Mouse (Mus musculus): Measurements from ENCODE around the gene Rsph3b. TPM values are rescaled to one million over a fixed set of nuclear protein-coding genes. Genes with fewer than 3 reads are reported as not detected.
"Not testable (repeated sequence)": the region's sequence is repeated elsewhere in the genome, so short reads cannot be mapped to it uniquely, and the experiment has no call there.

Gene Rsph3b
- polyA plus RNA-seq, 1 experiment from 2014 or later: 11.6 TPM

GRCm38 (mm10) chr17:6948769-6949228 lies 317 bp upstream of the Rsph3b start:
- H3K9me3 ChIP-seq (replicated peaks); H3K27me3 ChIP-seq; H3K36me3 ChIP-seq (replicated peaks); H3K27ac ChIP-seq (replicated peaks): not testable (repeated sequence)
- ATAC-seq (ENCODE audit: insufficient read depth): peak; percentile 2; the same call in 1 of the 2 replicates
- H3K9ac ChIP-seq: 0 out of 2 replicates have a peak overlapping the region, but pooled peaks have one; percentile 60
- WGBS (ENCODE audit: insufficient replicate concordance): 6% methylated on average over 9 of the region's 9 CpGs
- H3K4me3 ChIP-seq (replicated peaks): peak overlapping the region; percentile 67
- peak overlapping the region; percentile 89 for H3K4me2 ChIP-seq
- peaks cover 11% of the 10 kb centered on the region for H3K4me1 ChIP-seq (replicated peaks)

DNA sequence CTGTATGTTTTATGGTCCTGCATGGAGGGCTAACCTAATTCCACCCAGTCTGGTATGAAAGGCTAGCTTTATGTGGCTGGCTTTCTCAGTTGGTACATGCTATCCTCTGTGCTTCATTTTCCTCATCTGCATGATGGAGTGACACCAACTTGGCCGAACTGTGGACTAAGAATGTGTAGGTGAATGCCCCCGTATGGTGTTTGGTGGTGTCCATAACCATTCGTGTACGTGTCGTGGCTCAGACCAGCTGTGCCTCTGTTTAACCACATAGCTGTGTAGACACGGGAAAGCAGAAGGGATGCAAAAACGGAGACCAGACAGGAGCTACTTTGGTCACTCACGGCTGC lies 872 bp downstream of the Rsph3b start:
- not testable (repeated sequence) for H3K27me3 ChIP-seq; H3K9ac ChIP-seq; H3K36me3 ChIP-seq (replicated peaks); ATAC-seq (ENCODE audit: insufficient read depth); H3K27ac ChIP-seq (replicated peaks); H3K9me3 ChIP-seq (replicated peaks)
- Histone ChIP-seq H3K4me2 (peak overlapping the region; percentile 89), H3K4me1 (replicated peaks) (peaks cover 11% of the 10 kb centered on the region), H3K4me3 (replicated peaks) (peak overlapping the region; percentile 67)
- no CpG with 5 or more reads among the region's 8 CpGs for WGBS (ENCODE audit: insufficient replicate concordance)

DNA sequence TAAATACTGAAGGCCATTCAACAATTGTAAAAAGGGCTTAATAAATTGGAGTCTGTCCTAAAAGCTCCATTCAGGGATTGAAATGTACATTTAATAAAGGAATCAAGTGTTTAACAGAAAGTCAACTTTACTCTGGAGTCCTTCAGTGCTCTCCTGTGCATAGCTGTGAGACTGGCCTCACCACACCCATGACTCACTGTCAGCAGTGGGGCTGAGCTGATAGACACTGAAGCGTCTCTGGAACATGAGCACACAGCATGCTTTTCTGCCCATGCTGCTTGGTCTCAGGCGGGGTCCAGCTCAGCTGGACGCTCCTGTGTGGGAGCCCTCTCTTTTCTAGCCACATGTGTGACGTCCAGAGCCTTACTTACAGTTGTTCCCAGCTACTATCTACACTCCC lies 5.9 kb downstream of the Rsph3b start:
- not testable (repeated sequence) for H3K36me3 ChIP-seq (replicated peaks); H3K9me3 ChIP-seq (replicated peaks); H3K9ac ChIP-seq; H3K4me1 ChIP-seq (replicated peaks); H3K4me2 ChIP-seq; H3K27ac ChIP-seq (replicated peaks); H3K27me3 ChIP-seq; ATAC-seq (ENCODE audit: insufficient read depth); H3K4me3 ChIP-seq (replicated peaks)
- WGBS (ENCODE audit: insufficient replicate concordance): no CpG with 5 or more reads among the region's 4 CpGs

GRCm38 (mm10) chr17:6931625-6932024 lies 16.9 kb downstream of the Rsph3b start:
- 87% methylated on average over 7 of the region's 7 CpGs for WGBS (ENCODE audit: insufficient replicate concordance)
- not testable (repeated sequence) for ATAC-seq (ENCODE audit: insufficient read depth); H3K36me3 ChIP-seq (replicated peaks)

GRCm38 (mm10) chr17:6920351-6920894 lies 28.1 kb downstream of the Rsph3b start:
- H3K9me3 ChIP-seq (replicated peaks); H3K4me2 ChIP-seq; H3K27ac ChIP-seq (replicated peaks); ATAC-seq (ENCODE audit: insufficient read depth); H3K27me3 ChIP-seq; H3K9ac ChIP-seq; H3K4me1 ChIP-seq (replicated peaks); H3K36me3 ChIP-seq (replicated peaks); H3K4me3 ChIP-seq (replicated peaks): not testable (repeated sequence)
- 48% methylated on average over 7 of the region's 7 CpGs for WGBS (ENCODE audit: insufficient replicate concordance)

More at GRCm38 (mm10) chr17:6931625-6932024, 16.9 kb downstream of the Rsph3b start:
- H3K4me1 ChIP-seq (replicated peaks); H3K27me3 ChIP-seq; H3K4me2 ChIP-seq; H3K9ac ChIP-seq; H3K4me3 ChIP-seq (replicated peaks); H3K9me3 ChIP-seq (replicated peaks); H3K27ac ChIP-seq (replicated peaks): not testable (repeated sequence)

DNA sequence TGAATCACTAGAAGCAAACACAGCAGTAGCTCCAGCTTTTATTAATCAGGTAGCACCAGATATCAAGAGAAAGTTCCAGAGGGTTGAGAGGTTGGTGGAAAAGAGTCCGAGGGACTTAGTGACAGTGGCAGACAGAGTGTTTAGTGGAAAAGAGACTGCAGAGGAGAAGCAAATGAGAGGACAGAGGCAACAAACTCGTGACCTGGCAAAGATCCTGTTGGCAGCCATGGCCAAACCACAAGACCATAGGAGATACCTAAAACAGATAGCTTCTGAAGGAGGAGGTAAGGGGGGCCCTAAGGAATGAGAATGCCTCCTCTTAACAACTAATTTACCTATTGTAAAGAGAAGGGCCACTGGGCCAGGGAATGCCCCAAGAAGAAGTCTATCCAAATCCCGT lies 29.1 kb downstream of the Rsph3b start:
- H3K9me3 ChIP-seq (replicated peaks); H3K4me2 ChIP-seq; H3K9ac ChIP-seq; H3K4me1 ChIP-seq (replicated peaks); H3K36me3 ChIP-seq (replicated peaks); H3K4me3 ChIP-seq (replicated peaks); H3K27ac ChIP-seq (replicated peaks); ATAC-seq (ENCODE audit: insufficient read depth); H3K27me3 ChIP-seq: not testable (repeated sequence)
- 45% methylated on average over 3 of the region's 3 CpGs for WGBS (ENCODE audit: insufficient replicate concordance)

DNA sequence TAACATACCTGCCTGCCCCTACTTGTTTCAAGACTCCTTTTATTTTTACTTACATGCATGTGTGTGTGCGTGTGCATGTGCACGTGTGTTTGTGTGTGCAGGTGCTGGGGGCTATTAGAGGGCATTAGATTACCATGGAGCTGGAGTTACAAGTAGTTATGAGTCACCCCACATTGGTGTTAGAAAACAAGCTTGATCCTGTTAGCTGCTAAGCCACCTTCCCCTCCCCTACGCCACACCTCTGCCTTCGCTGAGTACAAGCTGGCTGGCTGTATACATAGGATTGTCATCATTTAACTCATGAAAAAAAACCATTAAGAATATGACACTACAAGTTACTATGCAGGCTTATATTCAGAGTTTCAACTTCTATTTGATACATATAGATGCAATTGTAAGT lies 33.2 kb downstream of the Rsph3b start:
- not testable (repeated sequence) for H3K4me3 ChIP-seq (replicated peaks); H3K36me3 ChIP-seq (replicated peaks); H3K27ac ChIP-seq (replicated peaks); H3K9me3 ChIP-seq (replicated peaks); H3K9ac ChIP-seq; H3K4me2 ChIP-seq; ATAC-seq (ENCODE audit: insufficient read depth); H3K27me3 ChIP-seq; H3K4me1 ChIP-seq (replicated peaks)
- 81% methylated on average over 3 of the region's 4 CpGs for WGBS (ENCODE audit: insufficient replicate concordance)

DNA sequence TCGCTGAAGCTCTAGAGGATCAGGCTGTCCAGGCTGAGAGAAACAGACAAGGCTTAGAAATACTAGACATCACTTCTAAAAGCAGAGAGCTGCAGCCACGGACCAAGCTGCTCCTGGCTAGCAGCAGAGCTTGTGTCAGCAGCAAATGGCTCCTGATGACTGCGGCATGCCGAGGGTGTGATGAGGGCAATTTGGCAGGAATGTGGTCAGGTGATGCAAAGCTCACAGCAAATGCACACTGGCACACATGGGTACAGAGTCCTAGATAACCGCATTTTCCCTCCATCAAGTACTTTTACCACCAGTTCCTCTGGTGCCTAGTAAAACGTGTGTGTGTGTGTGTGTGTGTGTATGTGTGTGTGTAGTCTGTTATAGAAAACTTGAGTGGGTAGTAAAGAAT lies 34.4 kb downstream of the Rsph3b start:
- H3K36me3 ChIP-seq (replicated peaks); H3K9ac ChIP-seq; H3K4me1 ChIP-seq (replicated peaks); H3K4me3 ChIP-seq (replicated peaks); H3K27ac ChIP-seq (replicated peaks); ATAC-seq (ENCODE audit: insufficient read depth); H3K4me2 ChIP-seq; H3K27me3 ChIP-seq; H3K9me3 ChIP-seq (replicated peaks): not testable (repeated sequence)
- 60% methylated on average over 2 of the region's 6 CpGs for WGBS (ENCODE audit: insufficient replicate concordance)

GRCm38 (mm10) chr17:6900361-6900760 lies 48.1 kb downstream of the Rsph3b start:
- not testable (repeated sequence) for H3K27me3 ChIP-seq; H3K9me3 ChIP-seq (replicated peaks); ATAC-seq (ENCODE audit: insufficient read depth); H3K4me3 ChIP-seq (replicated peaks); H3K36me3 ChIP-seq (replicated peaks); H3K4me2 ChIP-seq; H3K27ac ChIP-seq (replicated peaks); H3K4me1 ChIP-seq (replicated peaks); H3K9ac ChIP-seq
- 43% methylated on average over 1 of the region's 2 CpGs for WGBS (ENCODE audit: insufficient replicate concordance)

DNA sequence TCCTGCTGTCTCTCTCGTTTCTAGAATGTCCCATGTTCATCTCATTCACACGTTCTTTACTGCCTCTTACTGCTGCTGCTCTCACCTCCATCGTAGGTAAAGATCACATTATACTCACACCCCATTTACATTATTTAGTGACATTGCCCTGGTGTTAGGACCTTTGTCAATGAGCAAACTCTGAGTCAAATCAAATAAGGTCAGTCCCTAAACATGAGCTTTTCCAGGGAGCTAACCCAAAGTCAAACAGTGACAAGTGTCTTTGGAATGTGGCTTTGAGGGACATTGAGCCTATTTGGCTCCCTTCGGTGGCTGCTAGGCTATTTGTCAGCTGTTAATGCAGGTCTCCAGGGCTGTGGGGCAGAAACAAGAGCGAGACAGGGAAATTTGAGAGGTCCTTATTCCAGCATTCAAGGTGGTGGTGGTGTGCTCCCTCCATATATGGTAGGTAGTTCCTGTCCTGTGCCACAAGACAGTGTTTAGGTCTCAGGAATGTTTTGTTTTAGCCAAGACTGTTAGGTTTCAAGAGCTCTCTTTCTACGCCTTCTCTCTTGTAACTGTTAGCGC lies 50.4 kb downstream of the Rsph3b start:
- not testable (repeated sequence) for ATAC-seq (ENCODE audit: insufficient read depth); H3K9ac ChIP-seq
- WGBS (ENCODE audit: insufficient replicate concordance): 52% methylated on average over 7 of the region's 7 CpGs

GRCm38 (mm10) chr17:6896756-6897155 lies 51.7 kb downstream of the Rsph3b start:
- whole genome bisulfite sequencing (ENCODE audit: insufficient replicate concordance): 74% methylated on average over 4 of the region's 4 CpGs
- Histone ChIP-seq H3K27ac (replicated peaks) (no peak overlapping the region), H3K4me2 (no peak overlapping the region), H3K9me3 (replicated peaks) (no peaks in the 10 kb centered on the region), H3K27me3 (no peaks in the 10 kb centered on the region), H3K36me3 (replicated peaks) (no peaks in the 10 kb centered on the region), H3K4me3 (replicated peaks) (no peak overlapping the region), H3K4me1 (replicated peaks) (0 out of 2 replicates have a peak, but pooled peaks cover 5% of the 10 kb centered on the region), H3K9ac (no peak overlapping the region)
- ATAC-seq (ENCODE audit: insufficient read depth): no peak

More for the DNA sequence above, 50.4 kb downstream of the Rsph3b start:
- H3K4me2 ChIP-seq; H3K27ac ChIP-seq (replicated peaks); H3K4me3 ChIP-seq (replicated peaks); H3K27me3 ChIP-seq; H3K9me3 ChIP-seq (replicated peaks); H3K4me1 ChIP-seq (replicated peaks); H3K36me3 ChIP-seq (replicated peaks): not testable (repeated sequence)

DNA sequence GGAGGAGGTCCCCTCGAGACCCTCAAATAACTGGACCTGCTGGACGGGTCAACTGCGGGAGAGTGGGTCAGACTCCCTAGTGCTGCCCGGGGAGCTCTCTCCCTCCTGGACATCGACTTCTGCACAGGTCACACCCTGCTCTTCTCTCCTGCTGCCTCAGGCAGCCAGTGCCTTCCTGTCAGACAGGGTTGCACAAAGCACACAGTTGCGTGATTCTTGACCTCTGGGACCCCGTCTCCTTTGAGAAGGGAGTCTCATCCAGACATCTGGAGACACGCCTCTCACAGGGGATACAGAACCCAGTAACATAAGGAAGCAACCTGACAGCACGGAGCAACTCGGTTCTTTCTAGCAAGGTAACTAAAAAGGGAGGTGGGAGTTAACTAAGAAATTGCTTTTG lies 55.1 kb downstream of the Rsph3b start:
- Histone ChIP-seq H3K27ac (replicated peaks) (no peak overlapping the region), H3K4me2 (no peak overlapping the region), H3K9me3 (replicated peaks) (no peaks in the 10 kb centered on the region), H3K9ac (no peak overlapping the region), H3K4me3 (replicated peaks) (no peak overlapping the region), H3K27me3 (no peaks in the 10 kb centered on the region), H3K36me3 (replicated peaks) (no peaks in the 10 kb centered on the region), H3K4me1 (replicated peaks) (0 out of 2 replicates have a peak, but pooled peaks cover 5% of the 10 kb centered on the region)
- WGBS (ENCODE audit: insufficient replicate concordance): 69% methylated on average over 10 of the region's 10 CpGs
- ATAC-seq (ENCODE audit: insufficient read depth): no peak
